Mouse (Mus musculus) kidney, adult 2 months (tissue): ENCODE measurements at regions not wholly inside any gene's neighbourhood (a gene's known extent, or its start where the extent isn't known, plus 50 kb on each side); places are given as distances from the start of the nearest gene placed in this dataset.

ENCODE experiments used
- DNase-seq: peaks from one replicate; pipeline ENCODE4 v3.0.0; 2021
- H3K27ac ChIP-seq: fragments of 200-500 bp; 2 replicates; pipeline ENCODE4 v1.5.1; 2012; ENCODE audit warnings: low read depth, low read length, control low read depth, inconsistent platforms; ENCODE audit not compliant: insufficient read depth
- H3K27me3 ChIP-seq: fragments of 200-500 bp; replicated peaks from 2 replicates; pipeline ENCODE4 v1.6.1; 2012; ENCODE audit warnings: mild to moderate bottlenecking, moderate library complexity, low read length, inconsistent platforms; ENCODE audit not compliant: control insufficient read depth, insufficient read depth
- H3K36me3 ChIP-seq: fragments of 200-500 bp; 2 replicates; pipeline ENCODE4 v1.6.1; 2012; ENCODE audit warnings: mild to moderate bottlenecking, moderate library complexity, low read length, inconsistent platforms; ENCODE audit not compliant: control insufficient read depth, insufficient read depth
- H3K4me1 ChIP-seq: fragments of 200-500 bp; 2 replicates; pipeline ENCODE4 v1.6.1; 2011; ENCODE audit warnings: low read length; ENCODE audit not compliant: control insufficient read depth, insufficient read depth
- H3K4me3 ChIP-seq: fragments of 200-500 bp; 2 replicates; pipeline ENCODE4 v1.5.1; 2011; ENCODE audit warnings: mild to moderate bottlenecking, low read depth, low read length, control low read depth; ENCODE audit not compliant: insufficient read depth
- CTCF ChIP-seq: fragments of 200-500 bp; conservative IDR thresholded peaks from 2 replicates; pipeline ENCODE4 v1.5.1; 2011; ENCODE audit warnings: low read depth, mild to moderate bottlenecking, control low read depth, low read length, moderate library complexity, mixed read lengths; ENCODE audit not compliant: insufficient read depth, insufficient read length
- POLR2A ChIP-seq: fragments of 200-500 bp; IDR thresholded peaks from one replicate; pipeline ENCODE4 v1.6.1; 2011; ENCODE audit warnings: low read depth, low read length, control low read depth
- WGBS: fragments of 180-500 bp; shearing (Covaris S2); methylation state at CpG from one replicate; pipeline ENCODE4 v1.1.7; 2018; 5-methylcytosine and 5-hydroxymethylcytosine counted together

DNA sequence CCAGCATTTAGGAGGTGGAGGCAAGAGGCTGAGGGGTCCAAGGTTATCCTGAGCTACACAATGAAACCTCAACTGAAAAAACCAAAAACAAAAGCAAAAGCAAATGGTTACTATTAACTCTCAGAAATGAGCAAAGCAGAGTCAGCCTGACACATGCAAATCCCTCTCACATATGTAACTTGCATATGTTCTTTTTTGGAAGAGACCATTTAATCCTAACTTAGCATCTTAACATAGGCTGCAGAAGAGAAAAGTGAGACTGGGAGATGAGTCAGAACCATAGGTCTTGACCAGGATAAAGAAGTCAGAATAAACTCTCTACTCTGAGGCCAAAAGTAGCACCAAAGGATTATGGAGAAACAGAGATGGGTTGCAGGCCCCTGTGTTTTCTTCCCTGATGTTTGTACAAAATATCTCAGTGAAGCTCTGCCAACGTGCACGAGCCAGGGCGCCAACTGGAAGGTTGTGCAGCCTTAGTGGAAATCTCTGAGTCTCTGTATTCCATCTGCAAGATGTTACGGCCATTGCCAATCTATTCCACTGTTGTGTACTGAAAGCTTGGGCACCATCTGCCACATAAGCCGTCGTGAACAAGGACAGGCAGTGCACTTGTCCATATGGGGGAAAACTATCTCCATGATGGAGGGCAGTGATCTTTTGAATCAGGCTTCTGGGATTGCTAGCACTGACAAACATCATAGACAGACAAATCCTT is 59.2 kb upstream of the Ust start:
- WGBS = 91% methylated on average over 6 of the region's 6 CpGs

More for the DNA sequence above, 59.2 kb upstream of the Ust start:
- Histone ChIP-seq H3K36me3 (no peaks in the 10 kb centered on the region), H3K27me3 (no peaks in the 10 kb centered on the region), H3K4me1 (no peaks in the 10 kb centered on the region), H3K4me3 (no peak overlapping the region), H3K27ac (no peak overlapping the region)
- no peak for TF ChIP-seq POLR2A
- no peak for TF ChIP-seq CTCF
- no peak for DNase-seq
